Mouse (Mus musculus) heart, embryonic 13.5 days (tissue): ENCODE measurements at regions not wholly inside any gene's neighbourhood (a gene's known extent, or its start where the extent isn't known, plus 50 kb on each side); places are given as distances from the start of the nearest gene placed in this dataset.

Source experiments
- ATAC-seq: fragments of 200-750 bp; cut with Nextera tagmentation; 2 replicates; pipeline ENCODE4 v1.8.0; 2017; ENCODE audit warnings: moderate TSS enrichment; ENCODE audit not compliant: insufficient number of reproducible peaks, low FRiP score, low TSS enrichment; ENCODE audit errors: extremely low read depth
- H3K27ac ChIP-seq: fragments of 300-500 bp; sonication (generic); replicated peaks from 2 replicates; pipeline ENCODE4 v1.5.1; 2015; ENCODE audit warnings: moderate library complexity, mild to moderate bottlenecking, inconsistent platforms
- H3K27me3 ChIP-seq: fragments of 300-500 bp; sonication (generic); replicated peaks from 2 replicates; pipeline ENCODE4 v1.6.1; 2015; ENCODE audit warnings: mild to moderate bottlenecking, inconsistent platforms
- H3K36me3 ChIP-seq: fragments of 300-500 bp; sonication (generic); 2 replicates; pipeline ENCODE4 v1.6.1; 2015; ENCODE audit warnings: mild to moderate bottlenecking, inconsistent platforms
- H3K4me1 ChIP-seq: fragments of 300-500 bp; sonication (generic); 2 replicates; pipeline ENCODE4 v1.6.1; 2015; ENCODE audit warnings: inconsistent platforms
- H3K4me2 ChIP-seq: fragments of 300-500 bp; sonication (generic); 2 replicates; pipeline ENCODE4 v1.6.1; 2015; ENCODE audit warnings: inconsistent platforms, mild to moderate bottlenecking, moderate library complexity
- H3K4me3 ChIP-seq: fragments of 300-500 bp; sonication (generic); 2 replicates; pipeline ENCODE4 v1.5.1; 2015; ENCODE audit warnings: moderate library complexity, mild to moderate bottlenecking, inconsistent platforms
- H3K9ac ChIP-seq: fragments of 300-500 bp; sonication (generic); 2 replicates; pipeline ENCODE4 v1.6.1; 2015; ENCODE audit warnings: inconsistent platforms, mild to moderate bottlenecking, moderate library complexity
- H3K9me3 ChIP-seq: fragments of 300-500 bp; sonication (generic); 2 replicates; pipeline ENCODE4 v1.6.1; 2016; ENCODE audit warnings: inconsistent platforms
- WGBS: fragments of 180-500 bp; shearing (Covaris S2); methylation state at CpG from one replicate; pipeline ENCODE4 v1.1.7; 2015; ENCODE audit warnings: mixed read lengths; 5-methylcytosine and 5-hydroxymethylcytosine counted together

- Histone ChIP-seq H3K9me3 (no peaks in the 10 kb centered on the region), H3K4me2 (no peak overlapping the region), H3K9ac (no peak overlapping the region), H3K4me3 (no peak overlapping the region), H3K27me3 (no peaks in the 10 kb centered on the region), H3K36me3 (no peaks in the 10 kb centered on the region), H3K4me1 (peaks cover 17% of the 10 kb centered on the region), H3K27ac (peak overlapping the region; percentile 62)
- WGBS, result 27% methylated on average over 7 of the region's 7 CpGs
- 0 out of 2 replicates have a peak, but pooled peaks have one; percentile 42 for ATAC-seq
Observed at GRCm38 (mm10) chr2:93135324-93135723, 52.0 kb upstream of the Trp53i11 start.

DNA sequence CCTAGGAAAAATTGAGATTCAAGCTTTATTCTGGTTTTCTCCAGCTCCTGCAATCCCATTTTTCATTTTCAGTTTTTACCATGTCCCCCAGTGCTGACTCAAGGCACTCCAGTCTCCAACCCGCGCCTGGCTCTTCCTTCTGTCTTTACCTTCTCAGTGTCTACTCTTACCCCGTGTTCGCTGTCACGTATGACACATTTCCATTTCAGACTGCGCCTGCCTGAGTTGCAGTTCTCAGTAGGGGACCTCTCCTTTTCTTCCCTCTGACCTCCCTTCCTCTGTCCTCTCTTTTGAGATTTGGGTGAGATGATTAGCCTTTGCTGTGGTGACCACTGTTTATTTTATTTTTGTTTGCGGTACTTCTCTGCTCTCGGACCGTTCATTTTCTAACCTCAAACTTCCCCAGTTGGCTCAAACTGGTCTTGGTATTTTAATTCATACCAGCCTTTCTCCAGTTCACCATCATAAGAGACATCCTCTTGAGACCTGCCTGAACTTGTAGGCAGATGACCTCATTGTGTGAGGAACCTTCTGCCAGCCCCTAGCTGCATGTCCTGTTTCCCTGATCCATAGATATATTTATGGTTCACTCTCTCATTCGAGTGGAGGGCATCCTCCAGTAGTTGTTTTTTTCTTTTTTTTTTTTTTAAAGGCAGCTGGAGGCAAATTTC is 53.9 kb upstream of the Trp53i11 start:
- ATAC-seq, result no peak
- H3K9me3 ChIP-seq, result no peaks in the 10 kb centered on the region
- H3K9ac ChIP-seq, result no peak overlapping the region
- no peak overlapping the region for H3K4me3 ChIP-seq
- 74% methylated on average over 10 of the region's 10 CpGs for WGBS
- 0 out of 2 replicates have a peak, but pooled peaks cover 1% of the 10 kb centered on the region for H3K27me3 ChIP-seq
- H3K36me3 ChIP-seq, result no peaks in the 10 kb centered on the region
- peaks cover 17% of the 10 kb centered on the region for H3K4me1 ChIP-seq
- no peak overlapping the region for H3K4me2 ChIP-seq
- H3K27ac ChIP-seq, result no peak overlapping the region

GRCm38 (mm10) chr2:93131825-93132623 is 55.3 kb upstream of the Trp53i11 start:
- no peak for ATAC-seq
- 51% methylated on average over 9 of the region's 9 CpGs for WGBS
- H3K4me3 ChIP-seq, result no peak overlapping the region
- H3K36me3 ChIP-seq, result no peaks in the 10 kb centered on the region
- no peak overlapping the region for H3K9ac ChIP-seq
- peaks cover 19% of the 10 kb centered on the region for H3K4me1 ChIP-seq
- no peaks in the 10 kb centered on the region for H3K9me3 ChIP-seq
- peak overlapping the region; percentile 58 for H3K27ac ChIP-seq
- H3K27me3 ChIP-seq, result 0 out of 2 replicates have a peak, but pooled peaks cover 4% of the 10 kb centered on the region
- H3K4me2 ChIP-seq, result no peak overlapping the region

GRCm38 (mm10) chr2:93131236-93131635 is 56.1 kb upstream of the Trp53i11 start:
- no peaks in the 10 kb centered on the region for H3K36me3 ChIP-seq
- no peak overlapping the region for H3K9ac ChIP-seq
- H3K27me3 ChIP-seq, result 0 out of 2 replicates have a peak, but pooled peaks cover 4% of the 10 kb centered on the region
- H3K4me2 ChIP-seq, result no peak overlapping the region
- H3K27ac ChIP-seq, result peak overlapping the region; percentile 58
- no peak overlapping the region for H3K4me3 ChIP-seq
- no peak for ATAC-seq
- peaks cover 26% of the 10 kb centered on the region for H3K4me1 ChIP-seq
- 72% methylated on average over 9 of the region's 9 CpGs for WGBS
- no peaks in the 10 kb centered on the region for H3K9me3 ChIP-seq

GRCm38 (mm10) chr2:93129176-93129575 is 58.2 kb upstream of the Trp53i11 start:
- no peaks in the 10 kb centered on the region for H3K9me3 ChIP-seq
- no peak overlapping the region for H3K4me3 ChIP-seq
- WGBS, result 62% methylated on average over 4 of the region's 4 CpGs
- H3K4me2 ChIP-seq, result no peak overlapping the region
- no peaks in the 10 kb centered on the region for H3K36me3 ChIP-seq
- H3K9ac ChIP-seq, result no peak overlapping the region
- H3K4me1 ChIP-seq, result peaks cover 20% of the 10 kb centered on the region
- ATAC-seq, result no peak
- no peak overlapping the region for H3K27ac ChIP-seq
- 0 out of 2 replicates have a peak, but pooled peaks cover 4% of the 10 kb centered on the region for H3K27me3 ChIP-seq

GRCm38 (mm10) chr2:93126595-93127165 is 60.7 kb upstream of the Trp53i11 start:
- Histone ChIP-seq H3K4me3 (no peak overlapping the region), H3K9ac (0 out of 2 replicates have a peak overlapping the region, but pooled peaks have one; percentile 24), H3K27ac (peak overlapping the region; percentile 74), H3K4me2 (no peak overlapping the region), H3K4me1 (peaks cover 14% of the 10 kb centered on the region), H3K9me3 (no peaks in the 10 kb centered on the region), H3K27me3 (0 out of 2 replicates have a peak, but pooled peaks cover 4% of the 10 kb centered on the region), H3K36me3 (no peaks in the 10 kb centered on the region)
- ATAC-seq, result peak; percentile 61; the same call in 1 of the 2 replicates
- 36% methylated on average over 7 of the region's 7 CpGs for WGBS

DNA sequence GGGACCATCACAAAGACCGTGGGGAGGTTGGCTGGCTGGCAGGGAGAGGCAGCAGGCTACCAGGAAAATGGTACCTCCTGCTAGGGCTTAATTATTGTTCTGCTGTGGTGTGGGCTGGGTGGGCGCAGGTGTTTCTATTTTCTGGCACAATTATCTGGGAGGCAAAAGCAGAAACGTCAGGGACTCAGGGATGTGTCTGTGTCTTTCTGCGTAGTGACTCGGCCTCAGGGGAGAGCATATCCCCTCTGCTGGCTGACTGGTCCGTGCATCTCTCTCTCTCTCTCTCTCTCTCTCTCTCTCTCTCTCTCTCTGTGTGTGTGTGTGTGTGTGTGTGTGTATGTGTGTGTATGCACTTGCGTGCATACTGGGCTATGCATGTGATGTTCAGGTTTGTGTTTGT is 61.2 kb upstream of the Trp53i11 start:
- Histone ChIP-seq H3K27ac (peak overlapping the region; percentile 74; the same call in 1 of the 2 replicates), H3K27me3 (0 out of 2 replicates have a peak, but pooled peaks cover 4% of the 10 kb centered on the region), H3K9me3 (no peaks in the 10 kb centered on the region), H3K36me3 (no peaks in the 10 kb centered on the region), H3K4me2 (no peak overlapping the region), H3K4me3 (no peak overlapping the region), H3K4me1 (peaks cover 14% of the 10 kb centered on the region), H3K9ac (no peak overlapping the region)
- 53% methylated on average over 7 of the region's 7 CpGs for WGBS
- no peak for ATAC-seq

DNA sequence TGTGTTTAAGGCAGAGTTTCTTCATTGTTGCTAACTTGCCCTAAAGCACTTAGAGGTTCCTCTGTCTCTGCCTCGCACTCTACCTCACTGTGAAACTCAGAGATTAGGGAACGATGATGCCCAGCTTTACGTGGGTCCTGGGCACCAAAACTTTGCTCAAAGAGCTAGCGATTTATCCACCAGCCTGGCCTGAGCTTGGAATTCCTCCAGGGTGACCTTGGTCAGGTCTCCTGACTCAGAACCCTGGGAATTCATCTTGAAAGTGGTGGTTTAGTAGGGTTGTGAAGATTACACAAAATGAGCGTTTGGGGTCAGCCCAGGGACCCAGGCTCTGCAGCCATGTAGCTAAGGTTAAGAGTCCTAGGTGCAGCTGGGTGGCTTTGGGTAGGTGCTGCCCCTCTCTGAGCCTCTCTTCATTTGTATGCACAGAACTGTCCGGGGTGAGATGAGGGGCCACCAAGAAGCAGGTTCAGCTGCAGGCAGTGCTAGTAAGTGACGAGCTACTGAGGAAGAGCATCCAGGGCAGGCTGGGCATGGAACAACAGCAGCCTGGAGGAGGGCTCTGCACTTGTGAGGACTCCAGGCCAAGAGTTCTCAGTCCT is 62.4 kb upstream of the Trp53i11 start:
- 0 out of 2 replicates have a peak, but pooled peaks cover 4% of the 10 kb centered on the region for H3K27me3 ChIP-seq
- H3K9me3 ChIP-seq, result no peaks in the 10 kb centered on the region
- no peak overlapping the region for H3K9ac ChIP-seq
- H3K27ac ChIP-seq, result no peak overlapping the region
- no peak for ATAC-seq
- WGBS, result 81% methylated on average over 7 of the region's 7 CpGs
- peaks cover 14% of the 10 kb centered on the region for H3K4me1 ChIP-seq
- no peak overlapping the region for H3K4me2 ChIP-seq
- H3K36me3 ChIP-seq, result no peaks in the 10 kb centered on the region
- H3K4me3 ChIP-seq, result no peak overlapping the region

GRCm38 (mm10) chr2:93123829-93124228 is 63.5 kb upstream of the Trp53i11 start:
- no peaks in the 10 kb centered on the region for H3K9me3 ChIP-seq
- H3K4me3 ChIP-seq, result no peak overlapping the region
- 78% methylated on average over 11 of the region's 11 CpGs for WGBS
- no peak for ATAC-seq
- 0 out of 2 replicates have a peak, but pooled peaks cover 4% of the 10 kb centered on the region for H3K27me3 ChIP-seq
- no peak overlapping the region for H3K27ac ChIP-seq
- no peak overlapping the region for H3K9ac ChIP-seq
- no peaks in the 10 kb centered on the region for H3K36me3 ChIP-seq
- H3K4me1 ChIP-seq, result peaks cover 14% of the 10 kb centered on the region
- no peak overlapping the region for H3K4me2 ChIP-seq

GRCm38 (mm10) chr2:93120386-93120785 is 67.0 kb upstream of the Trp53i11 start:
- no peak overlapping the region for H3K4me3 ChIP-seq
- no peaks in the 10 kb centered on the region for H3K4me1 ChIP-seq
- H3K36me3 ChIP-seq, result no peaks in the 10 kb centered on the region
- no peaks in the 10 kb centered on the region for H3K9me3 ChIP-seq
- no peak overlapping the region for H3K27ac ChIP-seq
- H3K9ac ChIP-seq, result no peak overlapping the region
- no peak overlapping the region for H3K4me2 ChIP-seq
- no peaks in the 10 kb centered on the region; the same call in 1 of the 2 replicates for H3K27me3 ChIP-seq
- ATAC-seq, result no peak
- WGBS, result 68% methylated on average over 13 of the region's 13 CpGs

GRCm38 (mm10) chr2:93119001-93119400 is 68.3 kb upstream of the Trp53i11 start:
- no peak for ATAC-seq
- no peak overlapping the region for H3K4me3 ChIP-seq
- no peaks in the 10 kb centered on the region for H3K36me3 ChIP-seq
- WGBS, result 74% methylated on average over 8 of the region's 8 CpGs
- H3K27ac ChIP-seq, result no peak overlapping the region
- H3K9me3 ChIP-seq, result no peaks in the 10 kb centered on the region
- H3K9ac ChIP-seq, result no peak overlapping the region
- no peak overlapping the region for H3K4me2 ChIP-seq
- no peaks in the 10 kb centered on the region for H3K4me1 ChIP-seq
- no peaks in the 10 kb centered on the region; the same call in 1 of the 2 replicates for H3K27me3 ChIP-seq
